ENCODE assay signal across 11 mouse cellular contexts in the genomic region with DNA sequence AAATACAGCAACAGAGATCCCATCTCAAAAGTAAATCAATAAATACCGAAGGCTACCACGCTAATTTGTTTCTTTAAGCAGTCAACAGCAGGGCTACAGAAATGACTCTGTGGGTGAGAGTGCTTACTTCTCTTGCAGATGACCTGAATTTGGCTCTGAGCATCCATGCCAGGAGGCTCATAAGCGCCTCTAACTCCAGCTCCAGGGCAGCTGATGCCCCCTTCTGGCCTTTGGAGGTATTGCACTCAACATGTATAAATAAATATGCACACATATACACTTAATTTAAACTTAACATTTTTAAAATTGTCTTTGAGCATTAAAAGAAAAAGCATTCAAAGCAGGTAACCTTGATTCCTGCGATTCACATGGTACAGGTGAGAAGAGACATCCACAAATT. TPM values are rescaled to one million over a fixed set of nuclear protein-coding genes. Genes with fewer than 3 reads are reported as not detected.
DNase-seq lines count a peak whose midpoint lies in the region; ATAC-seq and TF ChIP-seq lines count a peak whose summit lies in the region.
"Had no signal": no experiment of that assay in that cellular context is flagged by ENCODE, and none has a peak within 500 bp of the region (broad histone marks: within the 10 kb centered on the region; RNA-seq: fewer than 3 reads in every experiment).

No protein-coding gene starts in this region.

- no peaks in the 10 kb centered on the region for H3K9me3 ChIP-seq in lung, embryonic 14.5 days (ENCODE audit: low read depth, low read length)
- H3K9me3 ChIP-seq: liver, embryonic 13.5 days had no signal

- TF ChIP-seq POLR2A in bone marrow macrophage, adult 2 months (IDR thresholded peaks at IDR 0.05; ENCODE audit: borderline replicate concordance, low read depth, low read length), result no peak

- H3K36me3 ChIP-seq in lung, embryonic 14.5 days (ENCODE audit: insufficient read depth), result no peaks in the 10 kb centered on the region
- no peaks in the 10 kb centered on the region for H3K36me3 ChIP-seq in splenic B cell, adult 2 months (ENCODE audit: control insufficient read depth, insufficient read depth, low read length, poor library complexity, severe bottlenecking)
- H3K36me3 ChIP-seq: liver, embryonic 13.5 days had no signal

- ATAC-seq in lung, embryonic 14.5 days (ENCODE audit: insufficient read depth), result no peak
- ATAC-seq in megakaryocyte progenitor cell, adult 5-6 weeks (replicated peaks; ENCODE audit: poor library complexity), result no peak; the same call in 1 of the 2 replicates

- peak; percentile 38 to 63 for DNase-seq in cerebellum, postnatal 14 days
- DNase-seq in cerebellum, adult 8-10 months, result no peak
- DNase-seq in lung, embryonic 14.5 days, result peak; percentile 31
- no peak for DNase-seq in lung, postnatal 10 days
- peak; percentile 55 for DNase-seq in splenic B cell, adult 2 months (ENCODE audit: low read depth, low spot score)
- DNase-seq in urinary bladder, postnatal 25 days (ENCODE audit: low spot score), result no peak
- DNase-seq: kidney, adult 9 months; liver, embryonic 13.5 days; spleen, adult 18-20 months had no signal

- H3K27me3 ChIP-seq in lung, embryonic 14.5 days (ENCODE audit: insufficient read depth, low read length), result no peaks in the 10 kb centered on the region
- H3K27me3 ChIP-seq in splenic B cell, adult 2 months (ENCODE audit: control insufficient read depth, insufficient read depth, low read length, poor library complexity, severe bottlenecking), result no peaks in the 10 kb centered on the region
- H3K27me3 ChIP-seq: liver, embryonic 13.5 days had no signal

- peak; percentile 51 for TF ChIP-seq CTCF in lung, embryonic 14.5 days (IDR thresholded peaks at IDR 0.05; ENCODE audit: low read depth)
- TF ChIP-seq CTCF in bone marrow macrophage, adult 2 months (IDR thresholded peaks at IDR 0.05; ENCODE audit: low read depth, low read length), result peak; percentile 49

- no peak overlapping the region for H3K27ac ChIP-seq in lung, embryonic 14.5 days (ENCODE audit: low read depth)
- H3K27ac ChIP-seq in bone marrow macrophage, adult 2 months (ENCODE audit: insufficient read depth, low read depth, low read length), result no peak overlapping the region
- H3K27ac ChIP-seq: liver, embryonic 13.5 days had no signal

- H3K4me3 ChIP-seq in lung, embryonic 14.5 days (ENCODE audit: low read depth, low read length), result no peak overlapping the region
- no peak overlapping the region for H3K4me3 ChIP-seq in bone marrow macrophage, adult 2 months (ENCODE audit: insufficient read depth, low read length)
- H3K4me3 ChIP-seq: liver, embryonic 13.5 days had no signal

- H3K4me2 ChIP-seq in lung, embryonic 14.5 days, result no peak overlapping the region
- H3K4me2 ChIP-seq: liver, embryonic 13.5 days had no signal

- 74% methylated on average over 4 of the region's 4 CpGs for WGBS in lung, embryonic 14.5 days

- H3K4me1 ChIP-seq in lung, embryonic 14.5 days (ENCODE audit: insufficient read depth), result no peaks in the 10 kb centered on the region
- H3K4me1 ChIP-seq in bone marrow macrophage, adult 2 months (ENCODE audit: control insufficient read depth, insufficient read depth, low read length), result no peaks in the 10 kb centered on the region
- H3K4me1 ChIP-seq: liver, embryonic 13.5 days had no signal

- no peak overlapping the region for H3K9ac ChIP-seq in lung, embryonic 14.5 days
- H3K9ac ChIP-seq: liver, embryonic 13.5 days had no signal

RNA-seq across cellular contexts. Expression of gene Fam227a, which starts 7.3 kb away (rescaled TPM):
- 1.4 and 1.5 TPM in 2 replicates for polyA plus RNA-seq in lung, embryonic 14.5 days (2014; fragmentation: Nextera tagmentation; extraction: Ambion mirVana)
- 2.2 and 2.6 TPM in 2 replicates for polyA plus RNA-seq in bone marrow macrophage, adult 2 months (2012; ENCODE audit: insufficient read depth, insufficient read length, missing spikeins)
- 0.61 and 1.5 TPM in 2 replicates for total RNA-seq in megakaryocyte progenitor cell, adult 5-6 weeks (2015)
- total RNA-seq in megakaryocyte progenitor cell, adult 5-6 weeks (2017), result 0.92 and 1.4 TPM in 2 replicates

RNA-seq across cellular contexts. Expression of gene Cby1, which starts 7.5 kb away (rescaled TPM):
- polyA plus RNA-seq in lung, embryonic 14.5 days (2014; fragmentation: Nextera tagmentation; extraction: Ambion mirVana), result 51.2 and 52.8 TPM in 2 replicates
- polyA plus RNA-seq in bone marrow macrophage, adult 2 months (2012; ENCODE audit: insufficient read depth, insufficient read length, missing spikeins), result 12.5 and 14.7 TPM in 2 replicates
- 13.8 and 19.0 TPM in 2 replicates for total RNA-seq in megakaryocyte progenitor cell, adult 5-6 weeks (2015)
- 47.9 and 65.2 TPM in 2 replicates for total RNA-seq in megakaryocyte progenitor cell, adult 5-6 weeks (2017)

RNA-seq across cellular contexts. Expression of gene Tomm22, which starts 19.2 kb away (rescaled TPM):
- 244 and 245 TPM in 2 replicates for polyA plus RNA-seq in lung, embryonic 14.5 days (2014; fragmentation: Nextera tagmentation; extraction: Ambion mirVana)
- 129 and 135 TPM in 2 replicates for polyA plus RNA-seq in bone marrow macrophage, adult 2 months (2012; ENCODE audit: insufficient read depth, insufficient read length, missing spikeins)
- total RNA-seq in megakaryocyte progenitor cell, adult 5-6 weeks (2015), result 197 and 207 TPM in 2 replicates
- 85.1 and 112 TPM in 2 replicates for total RNA-seq in megakaryocyte progenitor cell, adult 5-6 weeks (2017)

RNA-seq across cellular contexts. Expression of gene Josd1, which starts 36.2 kb away (rescaled TPM):
- 15.0 and 15.2 TPM in 2 replicates for polyA plus RNA-seq in lung, embryonic 14.5 days (2014; fragmentation: Nextera tagmentation; extraction: Ambion mirVana)
- 20.2 and 21.0 TPM in 2 replicates for polyA plus RNA-seq in bone marrow macrophage, adult 2 months (2012; ENCODE audit: insufficient read depth, insufficient read length, missing spikeins)
- total RNA-seq in megakaryocyte progenitor cell, adult 5-6 weeks (2015), result 16.0 and 18.9 TPM in 2 replicates
- total RNA-seq in megakaryocyte progenitor cell, adult 5-6 weeks (2017), result 25.1 and 26.2 TPM in 2 replicates

RNA-seq across cellular contexts. Expression of gene Gtpbp1, which starts 39.2 kb away (rescaled TPM):
- polyA plus RNA-seq in lung, embryonic 14.5 days (2014; fragmentation: Nextera tagmentation; extraction: Ambion mirVana), result 35.5 and 37.9 TPM in 2 replicates
- 27.1 and 32.7 TPM in 2 replicates for polyA plus RNA-seq in bone marrow macrophage, adult 2 months (2012; ENCODE audit: insufficient read depth, insufficient read length, missing spikeins)
- total RNA-seq in megakaryocyte progenitor cell, adult 5-6 weeks (2015), result 31.0 and 34.5 TPM in 2 replicates
- total RNA-seq in megakaryocyte progenitor cell, adult 5-6 weeks (2017), result 48.2 and 58.6 TPM in 2 replicates

Comparison
In these comparisons a context has a peak if more than half of its experiments do, and no peak if none do; other contexts are left out.
1. DNase-seq: peak in cerebellum, postnatal 14 days (2 of 2), lung, embryonic 14.5 days (single experiment) and splenic B cell, adult 2 months (single experiment); none in cerebellum, adult 8-10 months (single experiment), lung, postnatal 10 days (single experiment) and urinary bladder, postnatal 25 days (single experiment).